Mouse (Mus musculus): Measurements from ENCODE around the gene Myh3. TPM values are rescaled to one million over a fixed set of nuclear protein-coding genes. Genes with fewer than 3 reads are reported as not detected.

The Myh3 gene
- polyA plus RNA-seq, 1 experiment from 2014 or later: 5.1 TPM

- H3K4me3 ChIP-seq (ENCODE audit: low read length): no peak overlapping the region
- H3K27ac ChIP-seq (ENCODE audit: low read length): no peak overlapping the region
- no peak overlapping the region for H3K4me2 ChIP-seq (replicated peaks; ENCODE audit: low read depth, low read length)
- no peaks in the 10 kb centered on the region for H3K4me1 ChIP-seq (ENCODE audit: insufficient read depth, low read length)
- 86% methylated on average over 5 of the region's 5 CpGs for WGBS
- no peak for ATAC-seq (ENCODE audit: low FRiP score, low TSS enrichment)
- no peaks in the 10 kb centered on the region for H3K9me3 ChIP-seq (ENCODE audit: low read length)
- H3K9ac ChIP-seq (replicated peaks; ENCODE audit: low read length): no peak overlapping the region
- no peaks in the 10 kb centered on the region for H3K27me3 ChIP-seq (ENCODE audit: insufficient read depth, low read length)
- no peaks in the 10 kb centered on the region for H3K36me3 ChIP-seq (ENCODE audit: insufficient read depth, low read length)
These were observed 67.6 kb downstream of the Myh3 start for GRCm38 (mm10) chr11:67145482-67146408.

- H3K36me3 ChIP-seq (ENCODE audit: insufficient read depth, low read length): no peaks in the 10 kb centered on the region
- ATAC-seq (ENCODE audit: low FRiP score, low TSS enrichment): no peak
- no peaks in the 10 kb centered on the region for H3K4me1 ChIP-seq (ENCODE audit: insufficient read depth, low read length)
- no peak overlapping the region for H3K4me3 ChIP-seq (ENCODE audit: low read length)
- H3K4me2 ChIP-seq (replicated peaks; ENCODE audit: low read depth, low read length): no peak overlapping the region
- 92% methylated on average over 4 of the region's 4 CpGs for WGBS
- H3K9ac ChIP-seq (replicated peaks; ENCODE audit: low read length): no peak overlapping the region
- no peaks in the 10 kb centered on the region for H3K9me3 ChIP-seq (ENCODE audit: low read length)
- no peaks in the 10 kb centered on the region for H3K27me3 ChIP-seq (ENCODE audit: insufficient read depth, low read length)
- no peak overlapping the region for H3K27ac ChIP-seq (ENCODE audit: low read length)
These were observed 68.5 kb downstream of the Myh3 start for GRCm38 (mm10) chr11:67146409-67147282.

- Histone ChIP-seq H3K9ac (replicated peaks; ENCODE audit: low read length) (no peak overlapping the region), H3K9me3 (ENCODE audit: low read length) (no peaks in the 10 kb centered on the region), H3K27ac (ENCODE audit: low read length) (no peak overlapping the region), H3K4me2 (replicated peaks; ENCODE audit: low read depth, low read length) (no peak overlapping the region), H3K4me3 (ENCODE audit: low read length) (no peak overlapping the region), H3K4me1 (ENCODE audit: insufficient read depth, low read length) (no peaks in the 10 kb centered on the region), H3K36me3 (ENCODE audit: insufficient read depth, low read length) (no peaks in the 10 kb centered on the region), H3K27me3 (ENCODE audit: insufficient read depth, low read length) (no peaks in the 10 kb centered on the region)
- ATAC-seq (ENCODE audit: low FRiP score, low TSS enrichment): no peak
- WGBS: 96% methylated on average over 12 of the region's 12 CpGs
These were observed 69.3 kb downstream of the Myh3 start for GRCm38 (mm10) chr11:67147283-67147921.

- H3K4me3 ChIP-seq (ENCODE audit: low read length): no peak overlapping the region
- H3K9ac ChIP-seq (replicated peaks; ENCODE audit: low read length): no peak overlapping the region
- ATAC-seq (ENCODE audit: low FRiP score, low TSS enrichment): no peak
- H3K27ac ChIP-seq (ENCODE audit: low read length): no peak overlapping the region
- H3K27me3 ChIP-seq (ENCODE audit: insufficient read depth, low read length): no peaks in the 10 kb centered on the region
- no peaks in the 10 kb centered on the region for H3K36me3 ChIP-seq (ENCODE audit: insufficient read depth, low read length)
- no peaks in the 10 kb centered on the region for H3K9me3 ChIP-seq (ENCODE audit: low read length)
- H3K4me2 ChIP-seq (replicated peaks; ENCODE audit: low read depth, low read length): no peak overlapping the region
- WGBS: 87% methylated on average over 4 of the region's 4 CpGs
- no peaks in the 10 kb centered on the region for H3K4me1 ChIP-seq (ENCODE audit: insufficient read depth, low read length)
These were observed 70.3 kb downstream of the Myh3 start for GRCm38 (mm10) chr11:67148286-67149012.

GRCm38 (mm10) chr11:67150237-67150636 is 72.1 kb downstream of the Myh3 start:
- H3K27ac ChIP-seq (ENCODE audit: low read length): no peak overlapping the region
- no peak overlapping the region for H3K4me3 ChIP-seq (ENCODE audit: low read length)
- H3K9ac ChIP-seq (replicated peaks; ENCODE audit: low read length): no peak overlapping the region
- no peak for ATAC-seq (ENCODE audit: low FRiP score, low TSS enrichment)
- WGBS: 87% methylated on average over 2 of the region's 2 CpGs
- H3K9me3 ChIP-seq (ENCODE audit: low read length): no peaks in the 10 kb centered on the region
- no peaks in the 10 kb centered on the region for H3K27me3 ChIP-seq (ENCODE audit: insufficient read depth, low read length)
- no peaks in the 10 kb centered on the region for H3K36me3 ChIP-seq (ENCODE audit: insufficient read depth, low read length)
- no peak overlapping the region for H3K4me2 ChIP-seq (replicated peaks; ENCODE audit: low read depth, low read length)
- H3K4me1 ChIP-seq (ENCODE audit: insufficient read depth, low read length): no peaks in the 10 kb centered on the region

- no peak overlapping the region for H3K4me2 ChIP-seq (replicated peaks; ENCODE audit: low read depth, low read length)
- H3K9me3 ChIP-seq (ENCODE audit: low read length): no peaks in the 10 kb centered on the region
- no peaks in the 10 kb centered on the region for H3K27me3 ChIP-seq (ENCODE audit: insufficient read depth, low read length)
- no peak overlapping the region for H3K4me3 ChIP-seq (ENCODE audit: low read length)
- 59% methylated on average over 3 of the region's 3 CpGs for WGBS
- no peaks in the 10 kb centered on the region for H3K36me3 ChIP-seq (ENCODE audit: insufficient read depth, low read length)
- no peaks in the 10 kb centered on the region for H3K4me1 ChIP-seq (ENCODE audit: insufficient read depth, low read length)
- no peak overlapping the region for H3K9ac ChIP-seq (replicated peaks; ENCODE audit: low read length)
- no peak overlapping the region for H3K27ac ChIP-seq (ENCODE audit: low read length)
- no peak for ATAC-seq (ENCODE audit: low FRiP score, low TSS enrichment)
These were observed 73.1 kb downstream of the Myh3 start for GRCm38 (mm10) chr11:67151159-67151558.

Small RNA genes within 50 kb of the gene (microRNA-seq; reads per million reads assigned to microRNA genes)
- gene Mir6923: not detected

Other genes starting within 250 kb of the Myh3 start
- 0.54 and 0.80 TPM in 2 replicates for gene Pirt, start 166.3 kb upstream of the Myh3 start, polyA plus RNA-seq (2015; fragmentation: Nextera tagmentation; extraction: Ambion mirVana)
- gene Tmem238l, start 121.7 kb upstream of the Myh3 start, polyA plus RNA-seq (2015; fragmentation: Nextera tagmentation; extraction: Ambion mirVana): 0.35 TPM in 1 of 2 replicates, not detected in the other
- gene Tmem220, start 53.1 kb upstream of the Myh3 start, polyA plus RNA-seq (2015; fragmentation: Nextera tagmentation; extraction: Ambion mirVana): 1.8 and 2.3 TPM in 2 replicates
- gene Adprm, start 25.7 kb upstream of the Myh3 start, polyA plus RNA-seq (2015; fragmentation: Nextera tagmentation; extraction: Ambion mirVana): 29.9 TPM in 2 replicates
- gene Sco1, start 25.6 kb upstream of the Myh3 start, polyA plus RNA-seq (2015; fragmentation: Nextera tagmentation; extraction: Ambion mirVana): 16.3 and 17.7 TPM in 2 replicates
- gene Myh2, start 92.7 kb downstream of the Myh3 start, polyA plus RNA-seq (2015; fragmentation: Nextera tagmentation; extraction: Ambion mirVana): not detected in 2 replicates
- gene Myh1, start 121.8 kb downstream of the Myh3 start, polyA plus RNA-seq (2015; fragmentation: Nextera tagmentation; extraction: Ambion mirVana): 0.02 and 0.04 TPM in 2 replicates
- gene Myh4, start 159.7 kb downstream of the Myh3 start, polyA plus RNA-seq (2015; fragmentation: Nextera tagmentation; extraction: Ambion mirVana): not detected in 2 replicates
- 3.1 and 4.0 TPM in 2 replicates for gene Myh8, start 198.8 kb downstream of the Myh3 start, polyA plus RNA-seq (2015; fragmentation: Nextera tagmentation; extraction: Ambion mirVana)
- not detected in 2 replicates for gene Myh13, start 243.4 kb downstream of the Myh3 start, polyA plus RNA-seq (2015; fragmentation: Nextera tagmentation; extraction: Ambion mirVana)